Mouse (Mus musculus): Measurements from ENCODE around the gene Svopl.

DNA sequence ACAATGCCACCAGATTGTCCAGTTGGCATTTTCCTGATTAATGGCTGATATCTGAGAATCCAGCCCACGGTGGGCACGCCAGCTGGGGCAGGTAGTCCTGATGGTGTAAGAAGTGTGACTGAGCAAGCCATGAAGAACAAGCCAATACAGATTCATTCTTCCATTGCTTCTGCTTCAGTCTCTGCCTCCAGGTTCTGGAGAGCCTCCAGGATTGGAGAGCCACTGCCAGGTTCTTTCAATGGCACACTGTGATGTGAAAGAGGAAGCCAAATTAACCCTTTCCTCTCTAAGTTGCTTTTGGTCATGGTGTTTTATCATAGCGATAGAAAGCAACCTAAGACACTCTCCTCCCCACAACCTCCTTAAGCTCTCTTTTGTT is 18.3 kb upstream of the Svopl start:
- TF ChIP-seq CTCF (IDR thresholded peaks at IDR 0.05; ENCODE audit: control insufficient read depth, insufficient read depth, insufficient replicate concordance, low read depth, low read length) (no peak), POLR2A (IDR thresholded peaks at IDR 0.05; ENCODE audit: control insufficient read depth, low read depth, low read length) (no peak)

All from testis, adult 2 months (tissue).